Comparison of ENCODE assay signal across 31 mouse cellular contexts in genomic region chrX:165004779-165005324, GRCm38 (mm10). TPM values are rescaled to one million over a fixed set of nuclear protein-coding genes. Genes with fewer than 3 reads are reported as not detected.
DNase-seq lines count a peak whose midpoint lies in the region; ATAC-seq and TF ChIP-seq lines count a peak whose summit lies in the region.
"Had no signal": no experiment of that assay in that cellular context is flagged by ENCODE, and none has a peak within 500 bp of the region (broad histone marks: within the 10 kb centered on the region; RNA-seq: fewer than 3 reads in every experiment).

Gene Gm17604 (minus strand): TSS chrX:165004829.

- no peak within 1 kb of the TSS for H3K4me3 ChIP-seq in gastrocnemius, adult 2 months
- no peak within 1 kb of the TSS for H3K4me3 ChIP-seq in liver, adult 2 months (ENCODE audit: insufficient read depth, low read depth, low read length)
- no peak within 1 kb of the TSS for H3K4me3 ChIP-seq in liver, postnatal 0 days (ENCODE audit: low read depth, low read length)
- H3K4me3 ChIP-seq: embryonic facial prominence, embryonic 13.5 days; embryonic facial prominence, embryonic 15.5 days; erythroblast, embryonic 14.5 days; forebrain, embryonic 10.5 days; forebrain, embryonic 12.5 days had no signal

- TF ChIP-seq EP300 in liver, postnatal 0 days (IDR thresholded peaks at IDR 0.05; ENCODE audit: low read depth) = no peak

- no peaks in the 10 kb centered on the region for H3K36me3 ChIP-seq in liver, adult 2 months (ENCODE audit: control insufficient read depth, insufficient read depth, low read length)
- no peaks in the 10 kb centered on the region for H3K36me3 ChIP-seq in liver, postnatal 0 days (replicated peaks; ENCODE audit: insufficient read depth, low read length)
- H3K36me3 ChIP-seq: embryonic facial prominence, embryonic 13.5 days; embryonic facial prominence, embryonic 15.5 days; forebrain, embryonic 10.5 days; forebrain, embryonic 12.5 days; G1E had no signal

- no peak within 1 kb of the TSS for H3K4me2 ChIP-seq in liver, postnatal 0 days (ENCODE audit: low read depth, low read length)
- H3K4me2 ChIP-seq: embryonic facial prominence, embryonic 13.5 days; embryonic facial prominence, embryonic 15.5 days; forebrain, embryonic 12.5 days had no signal

- 0 out of 2 replicates have a peak within 1 kb of the TSS, but pooled peaks have one; percentile 40 for H3K27ac ChIP-seq in gastrocnemius, adult 2 months
- H3K27ac ChIP-seq in liver, adult 2 months (replicated peaks; ENCODE audit: insufficient read depth, low read depth, low read length) = no peak within 1 kb of the TSS
- H3K27ac ChIP-seq in liver, postnatal 0 days (ENCODE audit: low read depth) = no peak within 1 kb of the TSS
- H3K27ac ChIP-seq: embryonic facial prominence, embryonic 13.5 days; embryonic facial prominence, embryonic 15.5 days; forebrain, embryonic 10.5 days; forebrain, embryonic 12.5 days had no signal

- no peak for TF ChIP-seq POLR2A in liver, adult 2 months (IDR thresholded peaks at IDR 0.05; ENCODE audit: extremely low read depth, insufficient read depth, low read length)

- intact Hi-C loops in gastrocnemius, adult 2 months (cut with DNase I) = no loop called here

- no peak for ATAC-seq in liver, postnatal 0 days
- ATAC-seq: activated CD4-positive, CD25-positive, alpha-beta regulatory T cell, adult 4 months; CD4-positive, CD25-positive, alpha-beta regulatory T cell, adult 4 months; forebrain, embryonic 14.5 days; forebrain, embryonic 16.5 days; Patski had no signal

- TF ChIP-seq CTCF in gastrocnemius, adult 2 months (IDR thresholded peaks at IDR 0.05) = no peak
- no peak for TF ChIP-seq CTCF in liver, adult 2 months (IDR thresholded peaks at IDR 0.05; ENCODE audit: low read depth, low read length)
- TF ChIP-seq CTCF in liver, postnatal 0 days (IDR thresholded peaks at IDR 0.05; ENCODE audit: low read depth) = no peak

- H3K4me1 ChIP-seq in liver, adult 2 months (ENCODE audit: control insufficient read depth, insufficient read depth, low read length) = no peaks in the 10 kb centered on the region
- no peaks in the 10 kb centered on the region for H3K4me1 ChIP-seq in liver, postnatal 0 days (ENCODE audit: insufficient read depth)
- H3K4me1 ChIP-seq: embryonic facial prominence, embryonic 13.5 days; embryonic facial prominence, embryonic 15.5 days; forebrain, embryonic 10.5 days; forebrain, embryonic 12.5 days had no signal

- H3K27me3 ChIP-seq in liver, adult 2 months (ENCODE audit: control insufficient read depth, insufficient read depth, low read length) = no peaks in the 10 kb centered on the region
- H3K27me3 ChIP-seq in liver, postnatal 0 days (ENCODE audit: insufficient read depth, low read length) = no peaks in the 10 kb centered on the region
- H3K27me3 ChIP-seq: CH12.LX; embryonic facial prominence, embryonic 15.5 days; Patski had no signal

- H3K79me2 ChIP-seq in liver, adult 2 months (ENCODE audit: control insufficient read depth, insufficient read depth, low read length) = no peaks in the 10 kb centered on the region

- DNase-seq in gastrocnemius, adult 2 months = no peak
- DNase-seq in gastrocnemius, adult 8-10 months (ENCODE audit: low spot score in 2 of 2) = no peak
- peak; percentile 70 for DNase-seq in liver, adult 2 months (ENCODE audit: extremely low read depth, low read depth, low spot score)
- DNase-seq in liver, postnatal 0 days = no peak
- DNase-seq in testis, postnatal 14 days (ENCODE audit: low spot score) = no peak
- DNase-seq: adrenal gland, adult 8-10 months; adrenal gland, postnatal 14 days; adrenal gland, postnatal 36 days; B cell, adult 2 months; cerebellum, adult 11 months; cerebellum, adult 18-20 months; cerebellum, adult 8-10 months; cerebellum, adult 9-11 months; cerebellum, postnatal 14 days; cerebellum, postnatal 36 days; embryo, embryonic 11 days had no signal

- no peak within 1 kb of the TSS for H3K9ac ChIP-seq in liver, adult 2 months (ENCODE audit: low read depth, low read length)
- H3K9ac ChIP-seq in liver, postnatal 0 days (replicated peaks) = no peak within 1 kb of the TSS
- H3K9ac ChIP-seq: embryonic facial prominence, embryonic 13.5 days; embryonic facial prominence, embryonic 15.5 days; forebrain, embryonic 12.5 days had no signal

- H3K9me3 ChIP-seq in liver, postnatal 0 days (ENCODE audit: low read length) = no peaks in the 10 kb centered on the region
- H3K9me3 ChIP-seq: embryonic facial prominence, embryonic 13.5 days; embryonic facial prominence, embryonic 15.5 days; forebrain, embryonic 10.5 days; forebrain, embryonic 12.5 days; G1E had no signal

RNA-seq across cellular contexts. Expression of gene Gm17604, which starts in this region (rescaled TPM):
- total RNA-seq in gastrocnemius, adult 2 months (2021) = not detected
- not detected for total RNA-seq in gastrocnemius, adult 8-10 months (2022)
- total RNA-seq in liver, adult 2 months (2014; rRNA removed) = not detected in 2 replicates
- not detected in 2 replicates for polyA plus RNA-seq in liver, adult 2 months (2012; rRNA removed)
- polyA plus RNA-seq in liver, postnatal 0 days (2015; fragmentation: Nextera tagmentation; extraction: Ambion mirVana) = not detected in 2 replicates
- total RNA-seq: adrenal gland, adult 18-20 months; adrenal gland, adult 8-10 months; adrenal gland, postnatal 14 days; adrenal gland, postnatal 36 days; CH12.LX; common myeloid progenitor, adult 5-6 weeks; G1E had no signal
- polyA plus RNA-seq: activated CD4-positive, CD25-positive, alpha-beta regulatory T cell, adult 4 months; CD4-positive, CD25-positive, alpha-beta regulatory T cell, adult 4 months; embryonic facial prominence, embryonic 11.5 days; embryonic facial prominence, embryonic 13.5 days; embryonic facial prominence, embryonic 15.5 days; erythroblast, embryonic 14.5 days; forebrain, embryonic 10.5 days; forebrain, embryonic 12.5 days; forebrain, embryonic 14.5 days; forebrain, embryonic 16.5 days; G1E; Patski had no signal

Comparison
In these comparisons a context has a peak if more than half of its experiments do, and no peak if none do; other contexts are left out.
1. Peak in DNase-seq in liver, adult 2 months; RNA of the gene not detected or under 1 TPM.